Mouse (Mus musculus) liver, embryonic 11.5 days (tissue): ENCODE results near the gene Stk25. TPM values are rescaled to one million over a fixed set of nuclear protein-coding genes. Genes with fewer than 3 reads are reported as not detected.

Source experiments
- ATAC-seq: fragments of 200-750 bp; cut with Nextera tagmentation; replicated peaks from 2 replicates; pipeline ENCODE4 v1.8.0; 2017; ENCODE audit warnings: moderate number of reproducible peaks, mild to moderate bottlenecking, moderate TSS enrichment, moderate library complexity; ENCODE audit not compliant: low FRiP score
- DNase-seq: peaks from one replicate; pipeline ENCODE4 v3.0.0-alpha.2; 2017; ENCODE audit warnings: low spot score
- H3K27ac ChIP-seq: fragments of 300-500 bp; sonication (generic); 2 replicates; pipeline ENCODE4 v1.5.1; 2014; ENCODE audit warnings: mild to moderate bottlenecking, low read depth, low read length, control low read depth
- H3K27me3 ChIP-seq: fragments of 300-500 bp; sonication (generic); replicated peaks from 2 replicates; pipeline ENCODE4 v1.6.1; 2014; ENCODE audit warnings: low read length, mixed read lengths; ENCODE audit not compliant: control insufficient read depth, insufficient read depth
- H3K36me3 ChIP-seq: fragments of 300-500 bp; sonication (generic); 2 replicates; pipeline ENCODE4 v1.6.1; 2014; ENCODE audit warnings: mild to moderate bottlenecking, low read length, moderate library complexity, mixed read lengths; ENCODE audit not compliant: control insufficient read depth, insufficient read depth
- H3K4me1 ChIP-seq: fragments of 300-500 bp; sonication (generic); replicated peaks from 2 replicates; pipeline ENCODE4 v1.6.1; 2014; ENCODE audit warnings: low read length, mixed read lengths; ENCODE audit not compliant: control insufficient read depth, insufficient read depth
- H3K4me2 ChIP-seq: fragments of 300-500 bp; sonication (generic); 2 replicates; pipeline ENCODE4 v1.6.1; 2014; ENCODE audit warnings: mild to moderate bottlenecking, control low read depth, moderate library complexity
- H3K4me3 ChIP-seq: fragments of 300-500 bp; sonication (generic); 2 replicates; pipeline ENCODE4 v1.5.1; 2014; ENCODE audit warnings: low read depth, low read length, control low read depth
- H3K9ac ChIP-seq: fragments of 300-500 bp; sonication (generic); 2 replicates; pipeline ENCODE4 v1.6.1; 2014; ENCODE audit warnings: low read depth, low read length, control low read depth
- H3K9me3 ChIP-seq: fragments of 300-500 bp; sonication (generic); 2 replicates; pipeline ENCODE4 v1.6.1; 2016; ENCODE audit warnings: low read length, inconsistent platforms, mixed read lengths; ENCODE audit not compliant: control insufficient read depth
- WGBS: fragments of 180-500 bp; shearing (Covaris S2); extraction: QIAGEN DNeasy Blood & Tissue Kit; methylation state at CpG from one replicate; pipeline ENCODE4 v1.1.7; 2014; 5-methylcytosine and 5-hydroxymethylcytosine counted together
- polyA plus RNA-seq: library from polyadenylated mRNA; unstranded; fragments of >200 nt; fragmentation: Nextera tagmentation; extraction: Ambion mirVana; gene quantifications from 2 replicates; pipeline ENCODE4 v1.2.1, GENCODE M21; 2014

Gene Stk25
- polyA plus RNA-seq, 1 experiment from 2014 or later, result 102 TPM

GRCm38 (mm10) chr1:93656325-93657024 lies 2.0 kb downstream of the Stk25 start:
- no peaks in the 10 kb centered on the region for H3K9me3 ChIP-seq
- WGBS, result 64% methylated on average over 7 of the region's 7 CpGs
- no peaks in the 10 kb centered on the region for H3K4me1 ChIP-seq
- ATAC-seq (no peak), DNase-seq (no peak)
- no peak overlapping the region for H3K9ac ChIP-seq
- H3K27ac ChIP-seq, result no peak overlapping the region
- no peaks in the 10 kb centered on the region for H3K36me3 ChIP-seq
- H3K27me3 ChIP-seq, result no peaks in the 10 kb centered on the region
- H3K4me3 ChIP-seq, result no peak overlapping the region
- no peak overlapping the region for H3K4me2 ChIP-seq

- H3K4me2 ChIP-seq, result no peak overlapping the region
- DNase-seq (no peak), ATAC-seq (no peak)
- no peaks in the 10 kb centered on the region for H3K4me1 ChIP-seq
- H3K9me3 ChIP-seq, result no peaks in the 10 kb centered on the region
- 65% methylated on average over 2 of the region's 2 CpGs for WGBS
- H3K36me3 ChIP-seq, result no peaks in the 10 kb centered on the region
- H3K9ac ChIP-seq, result no peak overlapping the region
- H3K27me3 ChIP-seq, result no peaks in the 10 kb centered on the region
- H3K4me3 ChIP-seq, result no peak overlapping the region
- H3K27ac ChIP-seq, result no peak overlapping the region
These were observed 3.7 kb downstream of the Stk25 start for GRCm38 (mm10) chr1:93654798-93655197.

- DNase-seq (no peak), ATAC-seq (no peak)
- H3K27ac ChIP-seq, result no peak overlapping the region
- H3K36me3 ChIP-seq, result no peaks in the 10 kb centered on the region
- H3K4me3 ChIP-seq, result no peak overlapping the region
- no peaks in the 10 kb centered on the region for H3K9me3 ChIP-seq
- H3K4me1 ChIP-seq, result 0 out of 2 replicates have a peak, but pooled peaks cover 5% of the 10 kb centered on the region
- no peaks in the 10 kb centered on the region for H3K27me3 ChIP-seq
- no peak overlapping the region for H3K9ac ChIP-seq
- no peak overlapping the region for H3K4me2 ChIP-seq
- WGBS, result 8% methylated on average over 2 of the region's 2 CpGs
These were observed 4.2 kb downstream of the Stk25 start for GRCm38 (mm10) chr1:93654275-93654674.

GRCm38 (mm10) chr1:93649604-93650172 lies 8.8 kb downstream of the Stk25 start:
- no peak for DNase-seq
- Histone ChIP-seq H3K9ac (no peak overlapping the region), H3K27me3 (no peaks in the 10 kb centered on the region), H3K4me2 (no peak overlapping the region), H3K9me3 (no peaks in the 10 kb centered on the region), H3K4me3 (no peak overlapping the region), H3K27ac (no peak overlapping the region), H3K36me3 (no peaks in the 10 kb centered on the region), H3K4me1 (0 out of 2 replicates have a peak, but pooled peaks cover 5% of the 10 kb centered on the region)
- WGBS, result 47% methylated on average over 5 of the region's 5 CpGs
- no peak for ATAC-seq

- Histone ChIP-seq H3K27ac (no peak overlapping the region), H3K4me2 (no peak overlapping the region), H3K27me3 (no peaks in the 10 kb centered on the region), H3K9ac (no peak overlapping the region), H3K4me3 (no peak overlapping the region), H3K36me3 (no peaks in the 10 kb centered on the region), H3K9me3 (no peaks in the 10 kb centered on the region), H3K4me1 (no peaks in the 10 kb centered on the region)
- no peak for ATAC-seq
- 80% methylated on average over 2 of the region's 2 CpGs for WGBS
- DNase-seq, result no peak
These were observed 15.8 kb downstream of the Stk25 start for GRCm38 (mm10) chr1:93642692-93643091.

GRCm38 (mm10) chr1:93641978-93642377 lies 16.5 kb downstream of the Stk25 start:
- no peak overlapping the region for H3K9ac ChIP-seq
- H3K4me2 ChIP-seq, result no peak overlapping the region
- no peaks in the 10 kb centered on the region for H3K9me3 ChIP-seq
- no peaks in the 10 kb centered on the region for H3K4me1 ChIP-seq
- WGBS, result 81% methylated on average over 2 of the region's 2 CpGs
- H3K27ac ChIP-seq, result no peak overlapping the region
- no peaks in the 10 kb centered on the region for H3K27me3 ChIP-seq
- H3K4me3 ChIP-seq, result no peak overlapping the region
- no peak for ATAC-seq
- H3K36me3 ChIP-seq, result no peaks in the 10 kb centered on the region
- no peak for DNase-seq

- DNase-seq (no peak), ATAC-seq (peak; percentile 11; the same call in 1 of the 2 replicates)
- H3K36me3 ChIP-seq, result no peaks in the 10 kb centered on the region; the same call in 1 of the 2 replicates
- no peaks in the 10 kb centered on the region for H3K27me3 ChIP-seq
- peak overlapping the region; percentile 97 for H3K4me3 ChIP-seq
- H3K4me2 ChIP-seq, result peak overlapping the region; percentile 95
- peak overlapping the region; percentile 82 for H3K9ac ChIP-seq
- WGBS, result 26% methylated on average over 7 of the region's 7 CpGs
- H3K4me1 ChIP-seq, result peaks cover 19% of the 10 kb centered on the region
- peak overlapping the region; percentile 70 for H3K27ac ChIP-seq
- H3K9me3 ChIP-seq, result no peaks in the 10 kb centered on the region
These were observed 22.1 kb downstream of the Stk25 start for GRCm38 (mm10) chr1:93636211-93636897.

- Histone ChIP-seq H3K27me3 (no peaks in the 10 kb centered on the region), H3K4me2 (peak overlapping the region; percentile 95), H3K9ac (peak overlapping the region; percentile 91), H3K9me3 (no peaks in the 10 kb centered on the region), H3K4me1 (peaks cover 26% of the 10 kb centered on the region), H3K4me3 (peak overlapping the region; percentile 97), H3K36me3 (no peaks in the 10 kb centered on the region; the same call in 1 of the 2 replicates), H3K27ac (peak overlapping the region; percentile 90)
- WGBS, result 2% methylated on average over 44 of the region's 44 CpGs
- peak; percentile 95 for DNase-seq
- peak; percentile 96 for ATAC-seq
These were observed 22.8 kb downstream of the Stk25 start for GRCm38 (mm10) chr1:93635580-93636192.
